Mouse (Mus musculus) G1E-ER4 (cell line): ENCODE results near the gene Plekhm3. TPM values are rescaled to one million over a fixed set of nuclear protein-coding genes. Genes with fewer than 3 reads are reported as not detected.

Experiments used
- GATA1 ChIP-seq: IDR thresholded peaks from one replicate; pipeline ENCODE4 v1.8.0; 2012; ENCODE audit warnings: low read length, inconsistent platforms
- polyA plus RNA-seq: library from polyadenylated mRNA; stranded (reverse); fragments of >175 nt; gene quantifications from 2 replicates; pipeline ENCODE4 v1.2.3, GENCODE M21; 2012

Plekhm3 gene
- polyA plus RNA-seq, 1 experiment = 1.8 TPM

- TF ChIP-seq GATA1 = no peak
Observed at GRCm38 (mm10) chr1:64902804-64903203, 53.8 kb downstream of the Plekhm3 start.

- no peak for TF ChIP-seq GATA1
Observed at GRCm38 (mm10) chr1:64899763-64900162, 56.9 kb downstream of the Plekhm3 start.

- no peak for TF ChIP-seq GATA1
Observed at GRCm38 (mm10) chr1:64897485-64897884, 59.1 kb downstream of the Plekhm3 start.

DNA sequence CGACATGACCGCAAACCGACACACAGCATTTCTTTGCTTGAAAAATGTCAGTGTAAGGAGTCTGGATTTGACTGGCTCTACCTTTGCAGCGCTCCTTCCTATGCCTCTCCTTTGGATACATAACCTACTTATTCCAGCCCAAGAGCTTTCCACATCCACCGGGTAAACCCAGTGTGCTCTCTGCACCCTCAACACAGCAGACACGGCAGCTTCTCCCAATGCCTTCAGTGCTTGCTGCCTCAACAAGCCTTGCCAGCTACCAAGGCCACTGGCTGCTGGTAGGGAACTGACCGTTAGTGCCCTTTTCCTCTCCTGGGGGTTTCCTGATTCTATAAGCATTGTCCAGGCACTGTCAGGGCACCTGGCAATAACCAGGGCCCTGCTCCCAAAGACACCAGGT, 62.8 kb downstream of the Plekhm3 start:
- TF ChIP-seq GATA1 = no peak

DNA sequence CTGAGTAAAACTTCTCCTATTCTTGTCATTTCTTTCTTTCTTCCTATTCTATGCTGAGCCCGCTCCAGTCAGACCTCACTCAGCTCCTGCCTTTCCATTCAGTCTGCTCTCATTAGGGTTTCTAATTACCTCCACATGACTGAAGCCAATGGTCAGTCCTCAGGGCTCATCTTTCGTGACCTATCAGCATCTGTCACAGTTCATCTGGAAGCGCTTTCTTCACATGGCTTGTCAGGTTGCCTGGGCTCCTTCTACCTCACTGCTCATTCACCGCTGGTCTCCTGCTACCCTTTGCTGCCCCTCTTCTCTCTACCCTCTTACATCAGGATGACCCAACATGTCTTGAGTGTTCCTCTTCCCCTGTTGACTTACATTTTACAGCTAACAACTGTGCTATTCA, 65.3 kb downstream of the Plekhm3 start:
- TF ChIP-seq GATA1 = no peak

GRCm38 (mm10) chr1:64887502-64888203, 69.0 kb downstream of the Plekhm3 start:
- TF ChIP-seq GATA1 = no peak

- no peak for TF ChIP-seq GATA1
Observed at GRCm38 (mm10) chr1:64886718-64887117, 69.9 kb downstream of the Plekhm3 start.

DNA sequence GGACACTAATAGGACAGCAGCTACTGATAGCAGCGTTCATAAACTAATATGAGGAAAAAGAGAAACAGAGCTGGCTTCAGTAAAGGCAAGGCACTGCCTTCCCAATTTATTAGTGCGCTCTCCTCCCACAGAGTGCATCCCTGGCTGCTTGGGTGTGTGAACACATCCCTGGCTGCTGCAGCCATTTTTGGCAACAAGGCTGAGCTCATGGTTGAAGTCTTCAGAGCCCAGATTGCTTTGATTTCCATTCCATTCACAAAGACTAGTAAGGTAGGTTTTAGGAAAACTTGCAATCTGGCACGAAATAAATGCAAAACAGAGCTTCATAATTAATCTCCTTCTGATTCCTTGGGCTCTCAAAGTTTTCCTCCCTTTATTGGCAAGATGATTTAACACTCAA, 71.3 kb downstream of the Plekhm3 start:
- TF ChIP-seq GATA1 = no peak

GRCm38 (mm10) chr1:64884007-64884406, 72.6 kb downstream of the Plekhm3 start:
- no peak for TF ChIP-seq GATA1

DNA sequence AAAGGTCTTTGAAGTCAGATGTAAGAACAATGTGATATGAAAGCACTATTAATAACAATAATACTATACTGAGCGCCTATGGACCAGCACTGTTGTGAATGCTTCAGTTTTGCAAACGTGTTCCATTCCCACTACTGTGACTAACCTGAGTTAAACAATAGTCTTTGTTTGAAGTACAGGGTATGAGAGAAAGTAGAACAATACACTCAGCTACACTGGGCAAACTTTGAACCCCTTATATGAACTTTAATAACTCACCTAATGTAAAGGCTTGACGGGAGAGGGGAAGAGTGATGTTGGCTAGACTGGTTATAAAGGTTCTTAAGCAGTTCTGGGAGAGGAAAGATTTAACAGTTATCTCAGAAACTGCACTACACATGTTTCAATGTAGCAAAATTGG, 76.0 kb downstream of the Plekhm3 start:
- TF ChIP-seq GATA1 = no peak

GRCm38 (mm10) chr1:64878795-64879240, 77.8 kb downstream of the Plekhm3 start:
- TF ChIP-seq GATA1 = no peak

GRCm38 (mm10) chr1:64876276-64876675, 80.3 kb downstream of the Plekhm3 start:
- no peak for TF ChIP-seq GATA1

DNA sequence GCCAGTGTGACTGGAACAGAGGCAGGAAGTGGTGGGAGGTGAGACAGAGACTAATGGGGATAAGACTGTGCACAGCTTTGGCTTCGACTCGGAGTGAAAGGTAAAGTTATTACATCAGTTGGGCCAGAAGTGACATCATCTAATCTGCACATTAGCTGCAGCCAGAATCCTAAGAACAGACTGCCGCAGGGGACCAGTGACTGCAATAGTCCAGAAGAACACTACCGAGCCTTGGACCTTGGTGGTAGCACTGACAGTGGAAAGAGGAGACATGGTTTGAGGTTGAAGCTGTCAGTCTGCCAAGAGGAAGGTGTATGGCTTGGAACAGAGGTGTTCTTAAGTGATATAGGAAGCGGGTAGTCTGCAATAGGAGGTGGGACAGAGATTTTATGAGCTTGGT, 80.9 kb downstream of the Plekhm3 start:
- TF ChIP-seq GATA1 = no peak

DNA sequence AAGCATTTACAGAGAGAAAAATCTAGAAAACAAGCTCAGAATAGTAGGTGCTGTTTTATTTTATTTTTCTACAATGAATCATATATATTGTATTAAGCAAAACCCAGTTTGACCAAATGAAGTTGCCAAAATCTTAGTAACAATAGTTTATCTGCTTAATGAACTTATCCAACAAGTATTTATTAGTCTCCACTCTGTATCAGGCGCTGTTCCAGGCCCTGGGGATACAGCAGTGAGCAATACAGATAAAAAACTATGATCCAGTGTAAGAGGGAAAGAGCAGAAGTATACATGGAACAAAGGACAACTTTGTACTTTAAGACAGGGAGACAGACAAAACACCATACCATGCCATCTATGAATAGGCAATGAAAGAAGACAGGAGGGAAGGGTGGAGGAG, 81.5 kb downstream of the Plekhm3 start:
- TF ChIP-seq GATA1 = no peak

GRCm38 (mm10) chr1:64871956-64872355, 84.7 kb downstream of the Plekhm3 start:
- TF ChIP-seq GATA1 = no peak

DNA sequence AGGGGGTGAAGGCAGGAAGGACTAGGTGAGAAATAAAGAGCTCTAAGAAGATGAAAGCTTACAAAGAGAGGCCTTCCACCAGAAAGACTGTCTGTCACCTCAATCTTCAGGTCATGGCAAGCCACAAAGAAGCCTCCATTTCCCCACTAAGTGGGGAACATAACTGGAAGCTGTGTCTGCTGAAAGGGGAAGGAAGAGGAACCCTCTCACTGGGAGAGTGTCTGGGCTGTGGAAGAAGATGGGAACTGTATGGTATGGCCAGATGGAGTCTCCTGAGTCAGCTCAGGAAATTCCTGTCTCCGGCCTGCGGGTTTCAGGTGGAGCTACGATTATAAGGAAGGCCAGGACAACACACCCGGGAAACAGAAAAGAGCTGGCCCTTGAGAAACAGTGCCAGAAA, 88.9 kb downstream of the Plekhm3 start:
- no peak for TF ChIP-seq GATA1

DNA sequence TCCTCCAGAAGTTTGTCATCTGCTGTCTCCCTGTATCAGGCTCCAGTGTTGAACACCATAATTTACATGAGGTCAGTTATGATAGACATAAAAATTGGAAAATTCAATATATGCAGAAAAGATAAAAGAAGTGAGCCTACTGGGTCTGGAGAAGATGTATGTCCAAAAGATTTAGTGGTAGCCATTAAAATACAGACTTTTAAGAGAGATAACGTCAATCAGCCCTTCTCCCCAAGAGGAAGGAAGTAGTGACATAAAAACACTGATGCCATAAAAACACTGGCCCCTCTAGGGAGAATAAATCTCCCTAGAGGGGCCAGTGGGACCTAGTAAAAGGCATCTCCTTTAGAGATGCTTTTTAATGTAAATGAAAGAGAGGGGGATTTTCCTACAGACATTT, 90.5 kb downstream of the Plekhm3 start:
- TF ChIP-seq GATA1 = no peak
